Mouse (Mus musculus) stomach, postnatal 0 days (tissue): ENCODE measurements at regions not wholly inside any gene's neighbourhood (a gene's known extent, or its start where the extent isn't known, plus 50 kb on each side); places are given as distances from the start of the nearest gene placed in this dataset.
A peak's percentile ranks its signal among the peaks of the same experiment; 100 is the strongest.

Source experiments
- ATAC-seq: fragments of 200-750 bp; cut with Nextera tagmentation; 2 replicates; pipeline ENCODE4 v1.8.0; 2017; ENCODE audit not compliant: low FRiP score, low TSS enrichment
- DNase-seq: peaks from one replicate; pipeline ENCODE4 v3.0.0-alpha.2; 2016; ENCODE audit warnings: low spot score
- H3K27ac ChIP-seq: fragments of 300-500 bp; sonication (generic); replicated peaks from 2 replicates; pipeline ENCODE4 v1.5.1; 2014; ENCODE audit warnings: mild to moderate bottlenecking, control low read depth
- H3K27me3 ChIP-seq: fragments of 300-500 bp; sonication (generic); 2 replicates; pipeline ENCODE4 v1.6.1; 2014; ENCODE audit warnings: low read length; ENCODE audit not compliant: control insufficient read depth, insufficient read depth
- H3K36me3 ChIP-seq: fragments of 300-500 bp; sonication (generic); 2 replicates; pipeline ENCODE4 v1.6.1; 2014; ENCODE audit warnings: low read length, mixed read lengths; ENCODE audit not compliant: control insufficient read depth, insufficient read depth
- H3K4me1 ChIP-seq: fragments of 300-500 bp; sonication (generic); replicated peaks from 2 replicates; pipeline ENCODE4 v1.6.1; 2014; ENCODE audit warnings: antibody characterized with exemption; ENCODE audit not compliant: control insufficient read depth, insufficient read depth
- H3K4me2 ChIP-seq: fragments of 300-500 bp; sonication (generic); replicated peaks from 2 replicates; pipeline ENCODE4 v1.6.1; 2014; ENCODE audit warnings: low read depth, mild to moderate bottlenecking, control low read depth, moderate library complexity
- H3K4me3 ChIP-seq: fragments of 300-500 bp; sonication (generic); 2 replicates; pipeline ENCODE4 v1.5.1; 2014; ENCODE audit warnings: low read depth, low read length, control low read depth
- H3K9ac ChIP-seq: fragments of 300-500 bp; sonication (generic); 2 replicates; pipeline ENCODE4 v1.6.1; 2014; ENCODE audit warnings: mild to moderate bottlenecking, low read length, control low read depth, mixed read lengths
- H3K9me3 ChIP-seq: fragments of 300-500 bp; sonication (generic); 2 replicates; pipeline ENCODE4 v1.6.1; 2016; ENCODE audit warnings: low read length; ENCODE audit not compliant: control insufficient read depth
- CTCF ChIP-seq: IDR thresholded peaks from 2 replicates; pipeline ENCODE4 v1.5.1; 2016; ENCODE audit warnings: antibody characterized with exemption, low read depth, mild to moderate bottlenecking, moderate library complexity
- EP300 ChIP-seq: optimal IDR thresholded peaks from 2 replicates; pipeline ENCODE3; 2016; ENCODE audit warnings: antibody characterized with exemption
- WGBS: fragments of 180-500 bp; shearing (Covaris S2); extraction: QIAGEN DNeasy Blood & Tissue Kit; methylation state at CpG from one replicate; pipeline ENCODE4 v1.1.7; 2014; 5-methylcytosine and 5-hydroxymethylcytosine counted together

GRCm38 (mm10) chr17:14455251-14455743, 176.0 kb downstream of the Smoc2 start:
- no peaks in the 10 kb centered on the region for H3K36me3 ChIP-seq
- DNase-seq (peak; percentile 18), ATAC-seq (no peak)
- H3K9ac ChIP-seq: no peak overlapping the region
- H3K4me2 ChIP-seq: no peak overlapping the region
- H3K9me3 ChIP-seq: no peaks in the 10 kb centered on the region
- TF ChIP-seq EP300: no peak
- TF ChIP-seq CTCF: no peak
- H3K4me3 ChIP-seq: no peak overlapping the region
- H3K27me3 ChIP-seq: no peaks in the 10 kb centered on the region
- 42% methylated on average over 8 of the region's 8 CpGs for WGBS
- no peak overlapping the region for H3K27ac ChIP-seq
- H3K4me1 ChIP-seq: no peaks in the 10 kb centered on the region
